Mouse (Mus musculus): ENCODE data around the gene Sertad2.

DNA sequence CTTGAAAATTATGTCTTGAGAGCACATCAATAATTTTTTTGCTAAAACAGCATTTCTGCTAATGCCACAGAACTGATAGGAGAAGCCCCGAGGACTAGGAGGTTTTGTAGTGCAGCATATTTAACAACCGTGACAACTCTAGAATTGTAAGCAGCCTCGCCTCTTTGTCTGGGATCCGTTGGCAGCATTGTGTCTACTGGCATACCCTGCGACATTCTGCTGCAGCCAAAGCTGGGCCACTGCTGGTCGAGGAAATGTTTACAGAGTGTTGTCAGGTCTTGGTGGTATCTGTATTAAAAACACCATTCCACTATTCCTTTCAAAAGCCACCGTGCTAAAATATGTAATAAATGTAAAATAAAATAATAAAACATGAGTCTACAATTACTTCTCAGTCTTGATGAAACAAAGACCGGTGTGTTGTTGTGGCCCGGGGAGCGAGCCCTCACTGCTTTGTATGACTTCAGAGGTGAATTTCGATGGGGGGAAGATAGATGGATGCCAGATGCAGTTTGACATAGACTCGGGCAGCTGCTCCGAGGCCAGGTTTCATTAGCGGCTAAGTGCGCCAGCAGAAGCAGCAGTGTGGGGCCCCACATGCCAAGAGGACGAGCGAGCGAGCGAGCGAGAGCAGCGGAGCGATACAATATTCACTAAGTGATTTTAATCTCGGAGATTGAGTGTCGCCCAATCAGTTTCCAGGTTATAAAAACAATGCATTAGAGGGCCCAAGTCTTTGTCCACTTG lies 60.2 kb downstream of the Sertad2 start:
- TF ChIP-seq CTCF (IDR thresholded peaks at IDR 0.05; ENCODE audit: low read depth) (no peak), EP300 (optimal IDR thresholded peaks at IDR 0.05) (no peak)
